Mouse (Mus musculus) forebrain, embryonic 14.5 days (tissue): ENCODE measurements around the gene Prss48. TPM values are rescaled to one million over a fixed set of nuclear protein-coding genes. Genes with fewer than 3 reads are reported as not detected.

Source experiments
- polyA plus RNA-seq: library from polyadenylated mRNA; unstranded; fragments of >200 nt; fragmentation: Nextera tagmentation; extraction: Ambion mirVana; gene quantifications from 2 replicates; pipeline ENCODE4 v1.2.1, GENCODE M21; 2014

Prss48 gene
- polyA plus RNA-seq, 1 experiment from 2014 or later = not detected

Other genes with a start within 250 kb of the Prss48 start
- gene Fam160a1, start 185.2 kb downstream of the Prss48 start, polyA plus RNA-seq = 0.51 and 0.99 TPM in 2 replicates
- gene Glt28d2, start 115.0 kb downstream of the Prss48 start, polyA plus RNA-seq = 0.57 and 0.72 TPM in 2 replicates
- 1.1 and 1.3 TPM in 2 replicates for gene Gm37240, start 115.0 kb downstream of the Prss48 start, polyA plus RNA-seq
- gene Sh3d19, start 31.4 kb downstream of the Prss48 start, polyA plus RNA-seq = 4.6 and 6.9 TPM in 2 replicates
- 802 and 926 TPM in 2 replicates for gene Rps3a1, start 140.2 kb upstream of the Prss48 start, polyA plus RNA-seq
- 2.9 and 3.4 TPM in 2 replicates for gene Lrba, start 222.2 kb upstream of the Prss48 start, polyA plus RNA-seq